Mouse (Mus musculus) layer of hippocampus, adult 18-20 months (tissue): ENCODE data around the gene Srrm2. TPM values are rescaled to one million over a fixed set of nuclear protein-coding genes. Genes with fewer than 3 reads are reported as not detected.

ENCODE experiments used
- DNase-seq, 2 experiments: peaks; one replicate each; pipeline ENCODE4 v3.0.0; 2022; ENCODE audit warnings: low spot score in 2 of 2
- long read RNA-seq: library from polyadenylated mRNA; stranded (forward); transcript quantifications from one replicate; pipeline ENCODE4 v2.0.0, GENCODE M21; 2021
- total RNA-seq, 2 experiments: library from RNA; stranded (reverse); gene quantifications; 2 replicates each; pipeline ENCODE4 v1.2.3; 2021

Srrm2 gene
- 100 to 1,000 TPM; 509 to 565 TPM for total RNA-seq
- long read RNA-seq, partial matches to known transcripts = 4 of 23 reads
- long read RNA-seq, other reads (novel, unspliced or antisense) = 17 of 23 reads

DNA sequence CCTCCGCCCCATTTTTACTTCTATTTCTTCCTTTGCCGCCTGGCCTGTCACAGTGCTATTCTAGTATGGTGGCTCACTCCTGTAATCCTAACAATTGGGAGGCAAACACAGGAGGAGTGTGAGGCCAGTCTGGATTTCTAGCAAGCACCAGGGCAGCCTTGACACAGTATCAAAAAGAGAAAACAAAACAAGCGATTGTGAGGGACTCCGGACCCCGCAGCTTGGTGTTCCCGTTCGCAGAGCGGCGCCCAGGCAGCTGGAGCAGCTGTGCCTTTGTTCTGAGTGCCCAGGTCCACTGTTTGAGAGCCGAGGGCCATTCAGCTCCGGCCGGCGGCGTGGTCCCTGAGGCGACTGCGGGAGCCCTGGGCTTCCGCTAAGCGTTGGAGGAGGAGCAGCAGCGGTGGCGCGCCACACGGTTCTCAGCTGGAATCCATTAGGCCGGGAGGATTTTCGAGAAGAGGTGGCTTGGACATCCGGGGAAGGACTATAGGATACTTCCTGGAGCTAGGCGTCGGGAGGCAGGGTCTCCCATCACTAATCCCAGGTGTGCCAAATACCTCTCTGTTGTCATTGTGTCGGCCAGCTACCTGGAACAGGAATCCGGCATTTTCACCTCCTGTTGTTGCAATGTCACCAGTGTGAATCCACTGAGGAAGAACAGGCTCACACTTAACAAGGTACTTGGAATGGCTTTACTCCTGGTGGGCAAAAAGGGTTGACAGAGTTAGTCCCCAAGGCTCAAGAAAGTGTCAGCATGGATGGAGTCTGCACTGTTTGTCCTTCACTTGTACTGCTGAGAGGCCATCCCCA is at the start of gene Srrm2:
Gene Srrm2, plus strand, starts transcription at position 264 of the 810 bp plus-strand sequence.
- DNase-seq = peak; percentile 27 to 64

DNA sequence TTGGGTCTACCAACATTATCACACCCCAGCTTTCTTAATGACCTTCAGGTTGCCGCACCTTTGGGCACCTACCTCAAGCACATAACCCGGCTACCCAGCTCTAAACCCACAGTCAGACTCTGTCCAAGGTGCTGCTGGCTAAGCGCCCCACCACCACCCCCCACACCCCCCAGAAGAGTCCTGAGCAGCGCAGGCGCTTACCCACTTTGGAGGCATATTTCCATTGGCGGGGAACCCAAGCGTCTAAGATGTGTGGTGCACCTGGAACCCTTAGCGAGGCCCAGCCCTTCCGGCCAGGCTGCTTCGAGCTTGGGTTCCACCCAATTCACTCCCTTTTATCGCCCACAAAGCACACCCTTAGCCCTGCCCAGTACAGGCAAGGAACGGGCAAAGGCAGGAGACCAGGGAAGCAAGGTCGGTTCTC is 49.7 kb upstream of the Srrm2 start, which contains the start of gene Paqr4:
Gene Paqr4, minus strand, starts transcription at position 270 of the 424 bp plus-strand sequence.
- no peak for DNase-seq

DNA sequence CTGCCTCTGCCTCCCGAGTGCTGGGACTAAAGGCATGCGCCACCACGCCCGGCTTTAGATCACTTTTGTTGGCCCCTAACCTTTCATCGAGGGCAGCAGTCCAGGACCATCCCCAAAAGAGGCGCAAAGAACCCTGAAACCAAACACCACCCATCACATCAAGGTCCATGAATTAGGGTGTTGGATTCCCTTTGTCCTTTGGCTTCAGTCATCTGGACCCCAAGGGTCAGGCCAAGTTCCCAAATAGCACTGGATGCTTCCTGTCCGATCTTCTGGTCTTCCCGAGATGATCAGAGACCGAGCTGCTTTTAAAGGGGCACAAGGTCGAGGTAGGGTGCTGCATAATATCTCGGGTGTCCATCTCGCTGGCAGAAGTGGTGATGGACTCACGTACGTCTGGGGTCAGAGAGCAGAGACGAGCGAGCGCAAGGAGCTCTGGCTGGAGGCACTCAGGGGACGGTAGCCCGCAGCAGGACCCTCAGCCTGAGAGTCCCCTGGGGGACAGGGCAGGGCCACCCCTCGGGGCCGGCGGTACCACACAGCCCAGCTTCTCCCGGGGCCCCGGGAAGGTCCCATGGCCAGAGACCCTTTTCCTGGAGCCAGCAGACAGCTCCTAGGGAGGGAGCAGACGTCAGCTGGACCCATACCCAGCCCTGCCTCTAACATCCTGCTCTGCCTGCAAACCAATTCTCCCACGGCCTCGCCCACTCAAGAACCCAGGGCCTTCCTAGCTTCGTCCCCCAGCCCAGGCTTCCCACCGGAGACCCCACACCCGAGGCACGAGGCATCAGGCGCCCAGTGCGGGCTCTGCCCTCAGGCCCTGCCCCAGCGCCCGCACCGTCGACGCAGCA is 48.7 kb upstream of the Srrm2 start:
- no peak for DNase-seq

DNA sequence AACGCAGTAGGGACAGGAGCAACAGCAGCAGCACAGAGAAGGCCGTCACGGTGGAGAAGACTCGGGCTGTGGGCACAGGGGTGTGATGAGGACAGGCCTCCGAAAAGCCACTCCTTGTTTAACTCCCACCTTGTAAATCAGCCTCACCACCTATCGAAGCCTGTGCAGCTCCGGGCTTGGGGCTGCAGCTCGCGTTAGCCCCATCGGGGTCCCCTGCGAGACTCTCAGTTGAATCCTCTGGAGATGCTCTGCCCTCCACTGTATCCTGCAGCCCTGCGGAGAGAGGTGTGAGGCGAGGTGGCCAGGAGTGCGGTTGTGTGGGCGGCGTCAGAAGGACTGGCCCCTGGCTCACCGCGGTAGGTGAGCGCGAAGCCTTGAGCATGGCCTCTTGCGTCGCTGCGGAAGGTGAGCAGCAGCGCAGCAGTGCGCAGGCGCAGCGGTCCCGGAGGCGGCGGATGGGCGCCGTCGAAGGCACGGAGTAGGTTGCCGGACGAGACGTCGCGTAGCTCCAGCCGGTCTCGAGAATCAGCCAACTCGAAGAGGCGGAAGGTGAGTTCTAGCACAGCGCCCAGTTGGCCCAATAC is 48.0 kb upstream of the Srrm2 start:
- DNase-seq = no peak

DNA sequence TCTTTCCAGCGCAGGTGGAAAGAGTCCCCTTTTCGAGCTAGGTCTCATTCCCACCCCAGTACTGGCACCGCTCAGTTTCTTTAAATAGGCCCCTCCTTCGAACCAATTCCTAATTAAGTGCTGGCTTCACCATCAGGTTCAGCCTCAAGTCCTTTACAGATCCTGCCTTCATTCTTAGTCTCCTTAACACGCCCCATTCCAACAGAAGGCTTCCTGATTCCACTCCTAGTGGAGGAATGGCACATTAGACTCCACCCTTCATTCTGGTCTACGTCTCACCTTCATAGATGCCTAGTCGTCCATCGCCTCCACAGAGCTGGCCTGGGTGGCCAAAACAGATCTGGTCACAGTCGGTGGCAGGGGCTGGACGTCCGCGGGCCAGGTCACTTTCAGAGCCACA is 47.4 kb upstream of the Srrm2 start:
- DNase-seq = no peak

DNA sequence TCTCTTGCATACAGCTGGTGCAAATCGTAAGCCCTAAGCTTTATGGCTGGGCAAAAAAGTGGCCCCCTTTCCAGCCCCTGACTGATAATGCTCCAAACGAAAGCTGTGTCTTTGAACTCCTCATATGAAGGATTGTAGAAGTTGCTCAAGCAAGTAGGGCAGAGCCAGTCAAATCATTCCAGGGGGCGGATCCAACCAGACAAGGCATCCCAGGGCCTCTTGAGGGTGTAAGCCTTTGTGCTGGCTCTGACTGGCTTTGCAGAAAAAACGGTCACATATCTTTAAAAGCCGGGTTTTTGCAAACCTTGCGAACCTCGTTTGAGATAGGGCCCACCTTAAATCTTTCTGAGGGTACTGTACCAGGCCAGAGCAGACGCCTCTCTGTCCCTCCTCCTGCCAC is 46.3 kb upstream of the Srrm2 start:
- no peak for DNase-seq

DNA sequence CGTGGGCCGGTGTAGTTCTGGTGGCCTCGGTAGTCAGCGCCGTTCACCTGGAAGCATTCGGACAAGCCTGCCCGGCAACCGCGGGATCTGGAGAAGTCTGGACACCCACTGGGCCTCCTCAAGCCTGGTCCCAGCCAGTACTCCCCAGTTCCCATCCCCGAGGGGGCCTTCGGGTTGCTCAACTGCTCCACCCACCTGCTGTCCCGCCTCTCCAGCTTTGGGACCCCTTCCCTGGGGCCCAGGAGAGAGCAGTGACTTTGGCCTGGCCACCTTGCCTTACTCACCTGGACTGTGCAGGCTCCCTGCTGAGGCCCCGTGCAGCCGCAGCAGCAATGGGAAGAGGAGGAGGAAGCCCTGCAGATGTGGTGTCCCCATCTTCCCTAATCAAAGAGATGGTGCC is 45.7 kb upstream of the Srrm2 start:
- no peak for DNase-seq

GRCm38 (mm10) chr17:23745301-23746251 is 44.8 kb upstream of the Srrm2 start, which contains the start of gene Kremen2:
TSS of gene Kremen2 (minus strand) at chr17:23745833.
- DNase-seq = no peak

- no peak for DNase-seq
These were observed 44.0 kb upstream of the Srrm2 start for GRCm38 (mm10) chr17:23746311-23746710.

DNA sequence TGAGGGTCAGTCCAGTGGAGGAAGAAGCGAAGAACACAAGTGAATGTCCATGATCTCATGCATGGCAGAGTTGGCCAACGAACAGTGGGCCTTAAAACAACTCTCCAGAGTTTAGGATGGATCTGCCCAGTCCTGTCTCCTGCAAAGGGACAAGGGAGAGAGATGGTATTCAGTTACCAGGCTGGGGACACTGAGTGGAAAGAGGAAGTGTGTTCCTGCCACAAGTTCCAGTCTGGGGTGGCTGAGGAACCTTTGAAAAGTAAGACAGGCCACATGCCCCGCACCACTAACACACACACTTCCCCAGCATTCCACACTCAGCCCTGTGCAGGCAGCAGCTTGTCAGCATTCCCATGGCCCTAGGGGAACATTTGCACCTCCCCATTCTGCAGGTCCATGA is 43.6 kb upstream of the Srrm2 start:
- no peak for DNase-seq

DNA sequence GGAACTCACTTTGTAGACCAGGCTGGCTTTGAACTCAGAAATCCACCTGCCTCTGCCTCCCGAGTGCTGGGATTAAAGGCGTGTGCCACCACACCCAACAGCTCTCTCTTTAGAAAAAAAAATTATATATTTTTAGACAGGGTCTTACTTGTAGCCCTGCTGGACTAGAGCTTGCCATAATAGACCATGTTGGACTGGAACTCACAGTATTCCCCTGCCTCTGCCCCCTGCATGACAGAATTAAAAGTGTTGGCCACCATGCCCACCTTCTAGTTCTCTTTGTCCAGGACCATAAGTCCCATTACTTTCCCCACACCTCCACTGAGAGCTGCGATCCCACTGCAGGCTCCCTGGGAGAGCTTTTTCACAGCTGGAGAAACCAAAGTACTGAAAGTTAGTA is 42.9 kb upstream of the Srrm2 start:
- DNase-seq = no peak

- no peak for DNase-seq
These were observed 42.3 kb upstream of the Srrm2 start for GRCm38 (mm10) chr17:23748026-23748425.

- peak; percentile 52 to 87 for DNase-seq
These were observed 41.5 kb upstream of the Srrm2 start for GRCm38 (mm10) chr17:23748631-23749391.

DNA sequence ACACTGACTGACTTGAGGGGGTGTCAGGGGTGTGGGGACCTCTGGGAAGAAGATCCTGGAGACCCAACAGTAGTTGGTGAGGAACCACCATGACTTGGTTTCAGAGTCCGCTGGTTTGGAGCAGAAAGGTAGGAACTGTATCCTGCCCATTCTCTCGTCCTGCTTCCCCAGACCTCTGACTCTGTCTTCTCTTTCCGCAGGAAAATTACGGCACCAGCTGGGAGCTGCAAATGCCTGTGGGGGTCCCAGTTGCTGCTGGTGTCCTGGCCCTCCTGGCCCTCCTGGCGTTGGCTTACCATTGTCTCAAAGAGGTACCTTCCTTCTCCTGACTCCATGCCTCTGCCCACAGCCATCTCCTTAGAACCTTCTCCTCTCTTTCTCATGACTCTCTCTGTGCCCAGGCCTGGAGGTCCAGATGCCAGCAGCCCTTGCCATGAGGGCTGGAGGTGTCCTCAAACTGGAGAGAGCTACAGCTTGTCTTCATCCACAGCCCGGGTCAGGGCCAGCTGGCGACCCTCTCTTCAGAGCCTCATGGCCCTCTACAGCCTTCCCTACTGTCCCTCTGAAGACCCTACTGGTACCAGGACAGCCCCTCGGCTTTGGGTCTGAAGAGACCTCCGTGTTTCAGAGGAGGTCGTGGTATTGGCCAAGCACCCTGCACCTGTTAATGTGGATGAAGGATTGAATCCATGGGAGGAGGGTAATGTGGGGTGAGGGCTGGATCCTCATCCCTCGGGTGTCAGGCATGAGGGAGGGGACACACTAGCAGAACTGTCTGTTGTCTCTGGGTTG is 40.7 kb upstream of the Srrm2 start:
- DNase-seq = no peak

- DNase-seq = no peak
These were observed 34.6 kb upstream of the Srrm2 start for GRCm38 (mm10) chr17:23755689-23756088.

DNA sequence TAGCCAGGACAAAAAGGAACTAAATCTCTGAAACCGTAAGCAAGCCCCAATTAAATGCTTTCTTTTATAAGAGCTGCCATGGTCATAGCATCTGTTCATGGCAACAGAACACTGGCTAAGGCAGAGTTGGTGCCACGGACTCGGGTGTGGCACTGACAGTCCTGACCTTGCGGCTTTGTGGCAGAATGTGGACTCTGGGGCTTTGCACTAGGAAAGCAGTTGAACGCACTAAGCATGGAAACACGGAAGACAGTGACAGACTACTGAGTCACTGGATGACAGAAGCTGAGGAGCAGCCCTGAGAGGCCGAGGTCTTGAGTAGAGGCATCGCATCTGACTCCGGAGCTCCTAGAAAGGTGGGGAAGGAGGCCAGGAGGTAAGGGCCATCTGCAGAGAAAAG is 32.8 kb upstream of the Srrm2 start:
- DNase-seq = no peak

GRCm38 (mm10) chr17:23758801-23759200 is 31.5 kb upstream of the Srrm2 start:
- no peak for DNase-seq

GRCm38 (mm10) chr17:23760231-23760630 is 30.1 kb upstream of the Srrm2 start:
- no peak for DNase-seq

DNA sequence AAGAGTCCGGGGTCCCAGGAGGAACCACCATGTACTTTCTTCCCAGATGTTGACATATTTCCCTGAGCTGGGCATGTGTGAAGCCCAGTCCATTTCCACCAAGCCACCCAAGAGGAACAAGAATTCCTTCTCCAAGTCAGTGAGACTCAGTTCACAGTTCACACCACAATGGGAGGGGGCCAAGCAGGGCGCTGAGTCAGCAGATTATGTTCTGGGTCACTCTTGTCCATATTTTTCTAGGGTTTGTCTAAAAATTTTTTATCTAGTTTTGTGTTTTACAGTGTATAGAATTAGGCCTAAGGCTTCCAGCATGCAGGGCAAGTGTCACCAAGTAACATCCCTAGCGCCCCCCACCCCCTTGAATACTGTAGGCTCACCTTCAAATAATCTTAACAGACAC is 29.2 kb upstream of the Srrm2 start:
- no peak for DNase-seq
